Mouse (Mus musculus) c-Kit-positive CD71-negative TER-119-negative erythroid progenitor cells, embryonic 14.5 days (primary cell): Measurements from ENCODE around the gene Abat.
A peak's percentile ranks its signal among the peaks of the same experiment; 100 is the strongest.

Experiments
- DNase-seq: peaks from one replicate; pipeline ENCODE4 v3.0.0-alpha.2; 2013; ENCODE audit warnings: low read depth

Abat gene

GRCm38 (mm10) chr16:8637217-8638051 lies 124.2 kb downstream of the Abat start, which contains the start of the genes Pmm2 and Tmem186:
Pmm2 (plus strand) TSS chr16:8637674.
Tmem186 (minus strand) TSS chr16:8637712.
- peak; percentile 81 for DNase-seq

- DNase-seq: no peak
Observed at GRCm38 (mm10) chr16:8638131-8638530, 124.9 kb downstream of the Abat start.

- DNase-seq: no peak
Observed at GRCm38 (mm10) chr16:8639466-8640191, 126.4 kb downstream of the Abat start.

- no peak for DNase-seq
Observed at GRCm38 (mm10) chr16:8643855-8644254, 130.6 kb downstream of the Abat start.

GRCm38 (mm10) chr16:8645546-8645945 lies 132.3 kb downstream of the Abat start:
- no peak for DNase-seq

- DNase-seq: no peak
Observed at GRCm38 (mm10) chr16:8650007-8650406, 136.8 kb downstream of the Abat start.

- DNase-seq: no peak
Observed at GRCm38 (mm10) chr16:8655108-8655507, 141.9 kb downstream of the Abat start.

- no peak for DNase-seq
Observed at GRCm38 (mm10) chr16:8655599-8655998, 142.4 kb downstream of the Abat start.

GRCm38 (mm10) chr16:8656256-8656655 lies 143.0 kb downstream of the Abat start:
- no peak for DNase-seq

GRCm38 (mm10) chr16:8658349-8658748 lies 145.1 kb downstream of the Abat start:
- no peak for DNase-seq

- DNase-seq: no peak
Observed at GRCm38 (mm10) chr16:8658764-8659163, 145.5 kb downstream of the Abat start.

GRCm38 (mm10) chr16:8663022-8663421 lies 149.8 kb downstream of the Abat start:
- DNase-seq: no peak

GRCm38 (mm10) chr16:8663606-8664539 lies 150.6 kb downstream of the Abat start:
- DNase-seq: no peak

- no peak for DNase-seq
Observed at GRCm38 (mm10) chr16:8665367-8665766, 152.1 kb downstream of the Abat start.

GRCm38 (mm10) chr16:8666452-8666851 lies 153.2 kb downstream of the Abat start:
- DNase-seq: no peak

- no peak for DNase-seq
Observed at GRCm38 (mm10) chr16:8667261-8667660, 154.0 kb downstream of the Abat start.

- no peak for DNase-seq
Observed at GRCm38 (mm10) chr16:8667814-8668213, 154.6 kb downstream of the Abat start.

- no peak for DNase-seq
Observed at GRCm38 (mm10) chr16:8668386-8668785, 155.2 kb downstream of the Abat start.

- no peak for DNase-seq
Observed at GRCm38 (mm10) chr16:8669432-8669831, 156.2 kb downstream of the Abat start.

GRCm38 (mm10) chr16:8670041-8671035 lies 157.1 kb downstream of the Abat start:
- no peak for DNase-seq
